Mouse (Mus musculus) lung, embryonic 14.5 days (tissue): ENCODE measurements at regions not wholly inside any gene's neighbourhood (a gene's known extent, or its start where the extent isn't known, plus 50 kb on each side); places are given as distances from the start of the nearest gene placed in this dataset.

Source experiments
- ATAC-seq: fragments of 200-750 bp; cut with Nextera tagmentation; 2 replicates; pipeline ENCODE4 v1.8.0; 2017; ENCODE audit warnings: mild to moderate bottlenecking, moderate TSS enrichment, moderate library complexity; ENCODE audit not compliant: insufficient read depth
- DNase-seq: peaks from one replicate; pipeline ENCODE4 v3.0.0-alpha.2; 2015
- H3K27ac ChIP-seq: fragments of 300-500 bp; sonication (generic); 2 replicates; pipeline ENCODE4 v1.5.1; 2014; ENCODE audit warnings: low read depth, mild to moderate bottlenecking, moderate library complexity
- H3K27me3 ChIP-seq: fragments of 300-500 bp; sonication (generic); 2 replicates; pipeline ENCODE4 v1.6.1; 2014; ENCODE audit warnings: low read length, control low read depth; ENCODE audit not compliant: insufficient read depth
- H3K36me3 ChIP-seq: fragments of 300-500 bp; sonication (generic); 2 replicates; pipeline ENCODE4 v1.6.1; 2014; ENCODE audit warnings: control low read depth; ENCODE audit not compliant: insufficient read depth
- H3K4me1 ChIP-seq: fragments of 300-500 bp; sonication (generic); 2 replicates; pipeline ENCODE4 v1.6.1; 2014; ENCODE audit warnings: antibody characterized with exemption, control low read depth; ENCODE audit not compliant: insufficient read depth
- H3K4me2 ChIP-seq: fragments of 300-500 bp; sonication (generic); 2 replicates; pipeline ENCODE4 v1.6.1; 2014; ENCODE audit warnings: mild to moderate bottlenecking
- H3K4me3 ChIP-seq: fragments of 300-500 bp; sonication (generic); 2 replicates; pipeline ENCODE4 v1.5.1; 2014; ENCODE audit warnings: low read depth, low read length
- H3K9ac ChIP-seq: fragments of 300-500 bp; sonication (generic); 2 replicates; pipeline ENCODE4 v1.6.1; 2014
- H3K9me3 ChIP-seq: fragments of 300-500 bp; sonication (generic); 2 replicates; pipeline ENCODE4 v1.6.1; 2016; ENCODE audit warnings: low read depth, low read length, control low read depth
- CTCF ChIP-seq: IDR thresholded peaks from 2 replicates; pipeline ENCODE4 v1.5.1; 2016; ENCODE audit warnings: antibody characterized with exemption, low read depth
- WGBS: fragments of 180-500 bp; shearing (Covaris S2); extraction: QIAGEN DNeasy Blood & Tissue Kit; methylation state at CpG from one replicate; pipeline ENCODE4 v1.1.7; 2014; 5-methylcytosine and 5-hydroxymethylcytosine counted together

DNA sequence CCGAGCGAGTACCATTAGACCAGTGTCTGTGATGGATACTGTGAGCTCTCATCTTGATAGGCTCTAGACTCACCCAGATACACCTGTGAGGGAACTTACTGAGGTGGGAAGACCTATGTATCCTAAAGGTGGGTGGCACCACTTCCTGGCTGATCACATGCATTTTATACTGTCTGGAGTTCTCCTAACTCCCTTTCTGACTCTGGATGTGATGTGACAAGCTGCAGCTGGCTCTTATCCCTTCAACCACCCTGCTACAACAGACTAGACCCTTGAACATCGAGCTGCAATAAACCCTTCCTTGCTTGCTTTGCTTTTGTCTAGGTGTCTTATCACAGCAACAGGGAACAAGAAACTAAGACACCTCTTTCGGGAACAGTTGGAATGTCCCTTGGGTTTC lies 143.3 kb downstream of the Cd24a start:
- peak; percentile 54 for DNase-seq
- Histone ChIP-seq H3K4me2 (no peak overlapping the region), H3K4me1 (peaks cover 16% of the 10 kb centered on the region), H3K4me3 (no peak overlapping the region), H3K9me3 (no peaks in the 10 kb centered on the region), H3K27ac (no peak overlapping the region), H3K36me3 (no peaks in the 10 kb centered on the region), H3K27me3 (no peaks in the 10 kb centered on the region), H3K9ac (no peak overlapping the region)
- no peak for TF ChIP-seq CTCF
- WGBS, result 39% methylated on average over 4 of the region's 4 CpGs
- no peak for ATAC-seq

DNA sequence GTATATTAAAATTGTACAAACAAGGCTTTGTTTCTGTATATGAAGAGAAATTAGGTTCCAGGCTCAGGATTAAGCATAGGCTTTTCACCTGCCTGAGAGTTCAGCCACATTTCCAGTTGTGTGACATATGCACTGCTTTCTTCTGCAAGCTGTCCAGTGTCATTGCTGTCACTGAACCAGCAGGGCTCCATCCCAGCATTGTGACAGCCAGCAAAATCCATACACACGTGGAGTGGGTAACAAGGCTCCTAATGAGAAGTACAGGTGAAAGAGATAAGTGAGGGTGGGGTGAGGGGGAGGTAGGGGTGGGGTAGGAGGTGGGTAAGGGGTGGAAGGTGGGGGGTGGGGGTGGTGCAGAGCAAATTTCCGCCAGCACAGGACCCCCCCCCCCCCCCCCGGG lies 144.1 kb downstream of the Cd24a start:
- ATAC-seq (0 out of 2 replicates have a peak, but pooled peaks have one; percentile 14), DNase-seq (no peak)
- Histone ChIP-seq H3K36me3 (no peaks in the 10 kb centered on the region), H3K4me1 (peaks cover 16% of the 10 kb centered on the region), H3K4me3 (no peak overlapping the region), H3K4me2 (peak overlapping the region; percentile 64), H3K9ac (no peak overlapping the region), H3K27me3 (no peaks in the 10 kb centered on the region), H3K27ac (peak overlapping the region; percentile 80), H3K9me3 (no peaks in the 10 kb centered on the region)
- 1% methylated on average over 3 of the region's 3 CpGs for WGBS
- no peak for TF ChIP-seq CTCF

DNA sequence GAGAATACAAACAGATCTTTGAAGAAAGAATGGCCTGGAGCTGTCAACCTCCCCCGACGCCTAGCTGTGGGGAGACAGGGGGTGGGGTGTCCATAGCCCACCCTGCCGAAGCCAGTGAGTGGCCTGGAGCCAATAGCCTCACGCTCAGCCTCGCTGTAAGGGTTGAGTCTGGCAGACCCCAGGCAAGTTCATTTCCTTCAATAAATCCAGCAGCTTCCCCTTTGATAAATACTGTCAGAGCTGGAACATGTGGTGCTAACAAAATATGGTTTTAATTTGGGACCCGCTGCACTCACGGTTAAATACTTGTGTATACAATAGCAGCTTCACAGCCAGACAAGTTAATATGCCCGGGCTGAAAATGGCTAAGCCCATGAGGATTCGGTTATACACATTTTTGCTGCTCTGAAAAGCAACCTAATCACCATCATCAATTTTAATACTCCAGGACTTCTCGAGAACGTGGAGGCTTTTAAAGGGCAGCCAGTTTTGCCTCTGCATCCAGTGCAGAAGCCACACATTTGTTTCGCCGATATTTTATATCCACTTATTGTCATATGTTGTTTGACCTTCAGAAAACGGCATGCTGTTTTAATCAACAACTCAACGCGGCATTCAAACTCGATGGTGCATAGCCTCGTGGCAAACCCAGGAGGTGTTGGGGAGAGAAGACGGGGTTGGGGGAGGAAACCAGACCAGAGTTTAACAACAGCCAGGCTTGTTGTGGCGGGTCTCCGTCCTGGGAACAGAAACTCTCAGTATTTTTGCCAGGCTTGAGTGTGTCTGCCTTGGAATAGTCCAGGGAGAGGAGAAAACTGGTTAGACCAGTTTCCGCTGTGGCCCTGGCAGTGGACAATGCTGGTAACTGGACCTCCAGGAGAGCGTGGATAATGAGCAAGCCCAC lies 144.9 kb downstream of the Cd24a start:
- Histone ChIP-seq H3K9me3 (no peaks in the 10 kb centered on the region), H3K9ac (peak overlapping the region; percentile 43), H3K36me3 (no peaks in the 10 kb centered on the region), H3K4me1 (peaks cover 16% of the 10 kb centered on the region), H3K4me2 (peak overlapping the region; percentile 64), H3K27ac (peak overlapping the region; percentile 80), H3K27me3 (no peaks in the 10 kb centered on the region), H3K4me3 (peak overlapping the region; percentile 26)
- peak; percentile 78 for ATAC-seq
- WGBS, result 2% methylated on average over 23 of the region's 23 CpGs
- peak; percentile 77 for DNase-seq
- TF ChIP-seq CTCF, result no peak

DNA sequence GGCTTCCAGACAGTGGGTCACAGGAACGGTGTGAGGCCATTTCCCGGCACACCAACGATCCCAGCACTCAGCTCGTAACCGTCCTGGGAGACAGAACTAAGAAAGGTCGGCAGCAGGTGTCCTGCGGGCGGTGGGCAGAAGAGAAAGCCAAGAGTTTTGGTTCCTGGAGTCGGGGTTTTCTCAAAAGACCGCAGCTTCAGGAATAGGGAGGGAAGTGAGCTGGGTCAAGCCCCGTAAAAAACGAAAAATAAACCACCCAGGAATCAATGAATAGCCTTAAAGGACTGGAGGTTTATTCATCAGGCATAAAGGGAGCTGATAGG lies 145.5 kb downstream of the Cd24a start:
- DNase-seq (no peak), ATAC-seq (no peak)
- H3K9ac ChIP-seq, result peak overlapping the region; percentile 43
- H3K9me3 ChIP-seq, result no peaks in the 10 kb centered on the region
- H3K27ac ChIP-seq, result peak overlapping the region; percentile 80
- peak overlapping the region; percentile 26 for H3K4me3 ChIP-seq
- H3K4me1 ChIP-seq, result peaks cover 16% of the 10 kb centered on the region
- no peak for TF ChIP-seq CTCF
- WGBS, result 4% methylated on average over 12 of the region's 12 CpGs
- H3K4me2 ChIP-seq, result peak overlapping the region; percentile 64
- H3K27me3 ChIP-seq, result no peaks in the 10 kb centered on the region
- H3K36me3 ChIP-seq, result no peaks in the 10 kb centered on the region

DNA sequence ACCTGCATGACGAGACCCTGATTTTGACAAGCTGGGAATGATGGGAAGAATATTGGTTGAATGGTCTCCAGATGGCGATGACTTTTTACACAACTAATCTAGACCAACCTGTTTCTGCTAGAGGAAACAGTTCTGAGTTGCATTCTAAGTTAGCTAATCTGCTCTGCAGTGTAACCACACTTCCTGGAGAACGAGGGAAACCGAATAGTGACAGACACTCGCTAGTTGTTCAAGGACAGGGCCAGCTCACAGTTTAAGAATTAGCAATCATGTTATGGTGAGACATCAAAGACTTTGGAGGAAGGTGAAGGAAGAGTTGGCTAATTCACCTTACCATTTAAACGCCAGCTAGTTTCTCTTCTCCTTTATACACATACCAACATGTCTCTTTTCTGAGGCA lies 149.7 kb downstream of the Cd24a start:
- no peak overlapping the region for H3K4me3 ChIP-seq
- WGBS, result 72% methylated on average over 6 of the region's 6 CpGs
- no peak for DNase-seq
- TF ChIP-seq CTCF, result no peak
- peaks cover 1% of the 10 kb centered on the region; the same call in 1 of the 2 replicates for H3K4me1 ChIP-seq
- no peak overlapping the region for H3K9ac ChIP-seq
- H3K4me2 ChIP-seq, result no peak overlapping the region
- no peaks in the 10 kb centered on the region for H3K36me3 ChIP-seq
- ATAC-seq, result no peak
- H3K27me3 ChIP-seq, result no peaks in the 10 kb centered on the region
- no peak overlapping the region for H3K27ac ChIP-seq
- H3K9me3 ChIP-seq, result no peaks in the 10 kb centered on the region

DNA sequence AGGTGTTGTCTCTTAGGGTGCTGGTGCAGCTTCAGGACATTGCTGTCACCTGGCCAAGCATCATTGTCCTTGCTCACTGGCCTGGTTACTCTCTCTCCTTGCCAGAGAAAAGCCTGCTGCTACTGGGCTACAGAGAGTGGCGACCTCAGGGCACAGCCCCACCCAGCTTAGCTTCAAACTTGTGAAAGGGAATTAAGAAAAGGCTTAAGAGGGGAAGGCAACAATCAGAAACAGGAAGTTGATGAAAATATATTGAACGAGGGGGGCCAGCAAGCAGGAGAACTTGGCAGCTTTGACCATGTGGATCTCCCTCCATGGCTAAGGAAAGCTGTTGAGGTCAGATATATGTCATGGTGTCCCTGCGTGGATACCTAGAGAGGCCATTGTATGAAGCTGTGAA lies 151.1 kb downstream of the Cd24a start:
- H3K27me3 ChIP-seq, result no peaks in the 10 kb centered on the region
- H3K4me3 ChIP-seq, result no peak overlapping the region
- no peak overlapping the region for H3K27ac ChIP-seq
- H3K9me3 ChIP-seq, result no peaks in the 10 kb centered on the region
- no peak overlapping the region for H3K4me2 ChIP-seq
- no peaks in the 10 kb centered on the region for H3K36me3 ChIP-seq
- TF ChIP-seq CTCF, result no peak
- H3K9ac ChIP-seq, result no peak overlapping the region
- ATAC-seq (no peak), DNase-seq (no peak)
- WGBS, result 65% methylated on average over 3 of the region's 3 CpGs
- no peaks in the 10 kb centered on the region for H3K4me1 ChIP-seq

DNA sequence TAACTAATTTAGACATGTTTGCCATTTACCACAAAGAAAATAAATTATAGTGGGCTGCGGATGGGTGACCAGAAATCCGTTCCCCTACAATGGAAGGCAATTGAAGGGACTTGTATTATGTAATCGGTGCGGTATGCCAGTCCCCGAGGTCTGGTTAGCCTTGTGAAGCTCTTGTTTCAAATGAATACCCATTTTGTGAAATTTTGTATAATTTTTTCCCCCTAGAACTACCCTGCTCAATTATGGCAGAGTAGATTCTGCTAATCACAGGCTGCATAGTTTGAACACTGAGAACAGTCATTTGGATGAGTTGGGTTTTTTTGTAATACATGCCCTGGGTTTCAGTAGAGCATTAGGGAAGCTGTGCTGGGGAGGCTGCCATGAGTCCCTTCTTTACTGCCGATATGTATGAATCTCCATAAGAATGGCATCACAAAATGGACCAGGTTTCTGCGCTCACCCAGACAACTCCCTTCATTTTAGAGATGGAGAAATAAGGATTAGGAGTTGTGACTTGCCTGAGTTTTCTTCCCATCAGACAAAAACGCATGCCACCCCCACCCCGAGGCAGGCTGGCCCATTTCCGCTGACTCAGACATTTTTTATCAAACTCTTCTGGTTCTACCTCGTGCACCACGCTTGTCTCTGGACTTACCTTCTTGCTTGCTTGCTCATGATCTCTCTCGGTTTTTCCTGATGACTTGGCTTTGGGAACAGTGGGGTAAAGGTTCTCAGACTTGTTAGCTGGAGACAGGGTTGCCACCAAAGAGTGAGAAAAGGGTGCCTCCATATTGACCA lies 155.7 kb downstream of the Cd24a start:
- WGBS, result 81% methylated on average over 13 of the region's 13 CpGs
- TF ChIP-seq CTCF, result no peak
- no peak for ATAC-seq
- no peak overlapping the region for H3K4me2 ChIP-seq
- H3K27me3 ChIP-seq, result no peaks in the 10 kb centered on the region
- no peak overlapping the region for H3K27ac ChIP-seq
- H3K9me3 ChIP-seq, result no peaks in the 10 kb centered on the region
- no peaks in the 10 kb centered on the region for H3K4me1 ChIP-seq
- no peak for DNase-seq
- no peaks in the 10 kb centered on the region for H3K36me3 ChIP-seq
- H3K9ac ChIP-seq, result no peak overlapping the region
- no peak overlapping the region for H3K4me3 ChIP-seq
